Mouse (Mus musculus): Measurements from ENCODE around the gene G3bp1. TPM values are rescaled to one million over a fixed set of nuclear protein-coding genes. Genes with fewer than 3 reads are reported as not detected.

G3bp1 gene
- total and polyA plus RNA-seq, 3 experiments: 145 to 233 (median 183) TPM

DNA sequence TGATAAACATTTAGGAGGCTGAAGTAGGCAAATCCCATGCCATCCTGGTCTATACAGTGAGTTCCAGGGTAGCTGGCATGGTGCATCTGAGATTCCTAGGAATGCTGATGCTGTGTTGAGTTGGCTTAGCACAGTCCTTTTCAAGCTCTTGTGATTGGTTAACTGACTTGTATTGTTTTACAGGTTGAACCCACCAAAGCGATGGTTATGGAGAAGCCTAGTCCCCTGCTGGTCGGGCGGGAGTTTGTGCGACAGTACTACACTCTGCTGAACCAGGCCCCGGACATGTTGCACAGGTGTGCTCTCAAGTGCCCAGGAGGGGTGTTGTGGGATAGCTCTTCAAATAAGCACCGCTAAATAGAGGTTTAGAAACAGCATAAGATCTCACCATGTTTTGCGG, 16.0 kb downstream of the G3bp1 start:
- no peak for TF ChIP-seq CTCF (conservative IDR thresholded peaks at IDR 0.05 in 1 of 2, IDR thresholded peaks at IDR 0.05 in 1 of 2; ENCODE audit: low read depth in 2 of 2, low read length in 2 of 2)
- no peak for TF ChIP-seq PAX5 (IDR thresholded peaks at IDR 0.05; ENCODE audit: low read length)
- TF ChIP-seq POLR2AphosphoS2 (IDR thresholded peaks at IDR 0.05; ENCODE audit: low read depth, low read length): no peak
- TF ChIP-seq POLR2A (IDR thresholded peaks at IDR 0.05; ENCODE audit: low read depth, low read length): peak; percentile 16; the same call in 1 of the 2 replicates
- Histone ChIP-seq H3K9ac (ENCODE audit: insufficient read depth, low read depth) (no peak overlapping the region), H3K36me3 (replicated peaks in 1 of 2; ENCODE audit: control insufficient read depth in 1 of 2, insufficient read depth in 1 of 2, low read length in 1 of 2) (peaks cover 68 to 93% of the 10 kb centered on the region in 2 experiments), H3K79me2 (replicated peaks; ENCODE audit: control insufficient read depth, extremely low read depth, insufficient read depth, poor library complexity, severe bottlenecking) (peaks cover 96% of the 10 kb centered on the region), H3K4me3 (replicated peaks in 1 of 3; ENCODE audit: low read depth in 2 of 3, low read length in 2 of 3, poor library complexity in 1 of 3) (no peak overlapping the region), H3K4me2 (ENCODE audit: insufficient read depth, low read depth, poor library complexity, severe bottlenecking) (no peak overlapping the region), H3K27ac (ENCODE audit: insufficient read depth, low read depth) (no peak overlapping the region), H3K27me3 (replicated peaks) (no peaks in the 10 kb centered on the region), H3K4me1 (ENCODE audit: control insufficient read depth in 1 of 2, insufficient read depth in 2 of 2) (peaks cover 8 to 44% of the 10 kb centered on the region in 2 experiments; a peak in 3 of 4 replicates), H3K9me3 (replicated peaks; ENCODE audit: low read length) (no peaks in the 10 kb centered on the region)
- dilution Hi-C loops (cut with MboI; ENCODE audit: extremely low pct_ligation_motif_present, extremely low pct_unique_long_range_greater_than_20kb, low sequenced_read_pairs): no loop called here
- no peak for DNase-seq (ENCODE audit: extremely low read depth)
- in situ Hi-C loops (cut with MboI; ENCODE audit: low pct_ligation_motif_present, low pct_unique_long_range_greater_than_20kb, low sequenced_read_pairs): no loop called here

DNA sequence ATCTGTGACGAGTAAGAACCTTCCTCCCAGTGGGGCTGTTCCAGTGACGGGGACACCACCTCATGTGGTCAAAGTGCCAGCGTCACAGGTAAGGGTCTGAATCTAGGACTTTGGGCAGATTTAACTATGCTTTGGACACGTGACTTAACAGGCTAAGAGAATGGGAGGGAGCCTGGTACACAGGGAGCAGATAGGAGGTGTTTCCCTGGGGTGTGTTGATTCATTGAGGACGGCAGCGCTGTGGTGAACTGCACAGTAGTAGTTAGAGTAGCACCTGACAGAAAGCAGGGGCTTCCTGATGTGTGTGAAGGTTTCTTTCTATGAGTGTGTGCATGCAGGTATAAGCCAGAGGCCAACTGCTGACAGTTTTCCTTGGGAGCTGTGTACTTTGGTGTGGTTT, 26.7 kb downstream of the G3bp1 start:
- Histone ChIP-seq H3K9ac (ENCODE audit: insufficient read depth, low read depth) (no peak overlapping the region), H3K27me3 (replicated peaks) (no peaks in the 10 kb centered on the region), H3K4me1 (ENCODE audit: control insufficient read depth in 1 of 2, insufficient read depth in 2 of 2) (peaks cover 0 to 6% of the 10 kb centered on the region in 2 experiments; a peak in 1 of 4 replicates), H3K9me3 (replicated peaks; ENCODE audit: low read length) (no peaks in the 10 kb centered on the region), H3K36me3 (replicated peaks in 1 of 2; ENCODE audit: control insufficient read depth in 1 of 2, insufficient read depth in 1 of 2, low read length in 1 of 2) (peaks cover 85 to 93% of the 10 kb centered on the region in 2 experiments), H3K4me3 (replicated peaks in 1 of 3; ENCODE audit: low read depth in 2 of 3, low read length in 2 of 3, poor library complexity in 1 of 3) (no peak overlapping the region), H3K27ac (ENCODE audit: insufficient read depth, low read depth) (no peak overlapping the region), H3K79me2 (replicated peaks; ENCODE audit: control insufficient read depth, extremely low read depth, insufficient read depth, poor library complexity, severe bottlenecking) (peaks cover 14% of the 10 kb centered on the region), H3K4me2 (ENCODE audit: insufficient read depth, low read depth, poor library complexity, severe bottlenecking) (no peak overlapping the region)
- in situ Hi-C loops (cut with MboI; ENCODE audit: low pct_ligation_motif_present, low pct_unique_long_range_greater_than_20kb, low sequenced_read_pairs) (no loop called here), dilution Hi-C loops (cut with MboI; ENCODE audit: extremely low pct_ligation_motif_present, extremely low pct_unique_long_range_greater_than_20kb, low sequenced_read_pairs) (no loop called here)
- TF ChIP-seq RCOR1 (conservative IDR thresholded peaks at IDR 0.05; ENCODE audit: low read depth, low read length) (no peak), NELFE (IDR thresholded peaks at IDR 0.05; ENCODE audit: low read depth, low read length) (no peak), CHD1 (IDR thresholded peaks at IDR 0.05; ENCODE audit: low read depth, low read length) (no peak), CTCF (conservative IDR thresholded peaks at IDR 0.05 in 1 of 2, IDR thresholded peaks at IDR 0.05 in 1 of 2; ENCODE audit: low read depth in 2 of 2, low read length in 2 of 2) (no peak), RAD21 (IDR thresholded peaks at IDR 0.05; ENCODE audit: low read depth, low read length) (no peak), USF1 (IDR thresholded peaks at IDR 0.05; ENCODE audit: low read depth, low read length) (no peak), UBTF (IDR thresholded peaks at IDR 0.05; ENCODE audit: low read depth, low read length) (no peak), JUND (conservative IDR thresholded peaks at IDR 0.05; ENCODE audit: low read depth, low read length) (no peak), IRF4 (IDR thresholded peaks at IDR 0.05; ENCODE audit: low read depth, low read length) (no peak), MYC (IDR thresholded peaks at IDR 0.05; ENCODE audit: low read depth, low read length) (no peak), ZKSCAN1 (IDR thresholded peaks at IDR 0.05; ENCODE audit: borderline replicate concordance, low read depth, low read length) (no peak), ZMIZ1 (IDR thresholded peaks at IDR 0.05; ENCODE audit: low read depth, low read length) (no peak), ZC3H11A (IDR thresholded peaks at IDR 0.05; ENCODE audit: low read depth, low read length) (no peak)
- no peak for DNase-seq (ENCODE audit: extremely low read depth)
